Mouse (Mus musculus) WW6 (cell line): Measurements from ENCODE around the gene AB124611.
A peak's percentile ranks its signal among the peaks of the same experiment; 100 is the strongest.
"Not testable (repeated sequence)": the region's sequence is repeated elsewhere in the genome, so short reads cannot be mapped to it uniquely, and the experiment has no call there.

ENCODE experiments used
- DNase-seq: peaks from one replicate; pipeline ENCODE4 v3.0.0-alpha.2; 2013; ENCODE audit warnings: low read depth, low spot score

The AB124611 gene

DNA sequence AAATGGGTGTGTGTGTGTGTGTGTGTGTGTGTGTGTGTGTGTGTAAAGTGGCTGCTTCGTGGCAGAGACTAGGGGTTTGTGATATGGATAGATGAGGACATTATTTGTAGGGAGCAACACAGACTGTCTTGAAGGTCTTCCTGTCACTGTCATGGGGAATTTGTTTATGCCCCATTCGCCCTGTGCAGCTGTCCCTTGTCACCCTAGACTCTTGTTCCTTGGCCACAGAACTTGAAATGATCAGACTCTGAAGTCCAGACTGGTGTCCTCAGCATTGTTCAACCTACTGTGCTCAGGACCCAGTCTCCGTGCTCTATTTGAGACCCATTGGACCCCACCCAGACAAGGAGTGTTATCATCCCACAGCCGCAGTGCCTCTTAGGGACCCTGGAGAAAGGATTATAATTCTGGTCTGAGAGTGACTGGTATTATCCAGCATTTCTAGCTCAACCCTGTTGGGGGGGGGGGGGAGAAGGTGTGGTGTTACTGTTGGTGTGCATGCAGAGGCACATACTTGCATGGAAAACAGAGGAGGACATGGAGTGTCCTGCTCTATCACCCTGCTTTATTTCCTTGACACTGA, 39.1 kb downstream of the AB124611 start:
- DNase-seq, result no peak

- no peak for DNase-seq
These were observed 40.6 kb downstream of the AB124611 start for GRCm38 (mm10) chr9:21566538-21566937.

- no peak for DNase-seq
These were observed 41.1 kb downstream of the AB124611 start for GRCm38 (mm10) chr9:21567051-21567450.

DNA sequence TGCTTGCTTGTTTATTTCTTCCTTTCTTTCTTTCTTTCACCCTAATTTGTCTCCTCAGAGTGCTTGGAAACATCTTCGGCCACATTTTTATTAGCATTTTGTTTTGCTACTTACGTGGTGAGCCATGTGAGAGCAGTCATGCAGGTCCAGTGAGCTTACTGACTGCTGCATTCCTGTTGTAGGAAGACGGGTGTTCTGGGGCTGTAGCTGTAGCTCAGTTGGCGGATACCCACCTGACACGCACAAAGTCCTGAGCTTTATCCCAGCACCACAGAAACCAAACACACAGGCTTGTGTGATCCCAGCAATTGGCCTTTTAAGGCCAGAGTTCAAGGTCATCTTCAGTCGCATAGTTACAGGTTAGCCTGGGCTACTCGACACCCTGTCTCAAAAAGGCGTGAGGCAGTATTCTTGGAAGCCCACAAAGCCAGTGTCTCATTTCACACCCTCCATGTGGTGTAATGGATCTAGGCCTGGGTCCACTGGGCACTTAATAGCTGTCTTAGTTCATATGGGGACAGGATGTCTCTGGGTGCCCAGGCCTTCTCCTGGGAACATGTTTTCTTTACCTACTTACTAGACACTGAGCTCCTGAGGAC, 42.8 kb downstream of the AB124611 start:
- no peak for DNase-seq

DNA sequence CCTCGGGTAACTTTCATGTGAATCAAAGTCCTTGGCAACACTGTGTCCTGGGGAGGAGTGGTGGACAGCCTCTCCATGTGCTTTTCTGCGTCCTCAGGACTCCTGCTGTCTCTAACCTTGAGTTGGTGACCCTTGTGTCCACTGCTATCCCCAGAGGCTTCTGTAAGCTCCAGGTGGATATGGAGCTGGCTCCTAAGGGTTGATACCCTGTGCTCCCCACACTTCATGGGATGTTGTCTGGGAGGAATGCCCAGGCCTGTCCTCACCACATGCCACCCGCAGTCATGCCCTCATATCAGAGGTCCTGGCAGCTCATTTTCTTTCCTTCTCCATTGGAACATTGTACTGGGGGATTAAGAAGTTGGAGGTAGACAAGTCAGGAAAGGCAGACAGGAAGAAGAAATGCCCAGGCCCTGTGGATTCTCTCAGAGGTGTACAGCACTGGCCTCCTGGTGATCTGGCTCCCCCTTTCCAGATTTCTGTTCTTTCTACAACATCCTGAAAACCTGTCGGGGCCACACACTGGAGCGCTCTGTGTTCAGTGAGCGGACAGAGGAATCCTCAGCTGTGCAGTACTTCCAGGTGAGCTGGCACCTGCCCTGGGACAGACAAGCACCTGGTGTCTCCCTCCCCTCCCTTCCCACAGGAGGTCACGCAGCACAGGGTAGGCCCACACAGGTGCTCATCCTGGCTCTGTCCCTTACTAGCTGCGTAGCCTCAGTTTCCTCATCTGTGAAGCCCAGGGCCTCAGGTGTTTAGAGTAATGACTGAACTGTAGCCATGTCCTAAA, 48.2 kb downstream of the AB124611 start:
- DNase-seq, result no peak

DNA sequence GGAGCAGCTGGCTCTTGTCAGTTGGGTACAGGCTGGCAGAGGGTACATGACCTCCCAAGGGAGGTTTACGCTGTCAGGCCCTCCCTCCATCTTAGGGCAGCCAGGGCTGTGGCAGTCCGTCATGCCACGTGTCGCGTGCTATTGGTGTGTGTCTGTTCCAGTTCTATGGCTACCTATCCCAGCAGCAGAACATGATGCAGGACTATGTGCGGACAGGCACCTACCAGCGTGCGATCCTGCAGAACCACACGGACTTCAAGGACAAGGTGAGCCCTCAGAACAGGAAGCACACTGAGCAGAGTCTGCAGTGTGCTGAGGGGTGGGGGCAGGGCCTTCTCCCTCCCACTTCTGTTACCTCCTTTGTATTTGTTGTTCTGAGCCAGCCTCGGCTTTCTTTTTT, 49.3 kb downstream of the AB124611 start:
- no peak for DNase-seq

DNA sequence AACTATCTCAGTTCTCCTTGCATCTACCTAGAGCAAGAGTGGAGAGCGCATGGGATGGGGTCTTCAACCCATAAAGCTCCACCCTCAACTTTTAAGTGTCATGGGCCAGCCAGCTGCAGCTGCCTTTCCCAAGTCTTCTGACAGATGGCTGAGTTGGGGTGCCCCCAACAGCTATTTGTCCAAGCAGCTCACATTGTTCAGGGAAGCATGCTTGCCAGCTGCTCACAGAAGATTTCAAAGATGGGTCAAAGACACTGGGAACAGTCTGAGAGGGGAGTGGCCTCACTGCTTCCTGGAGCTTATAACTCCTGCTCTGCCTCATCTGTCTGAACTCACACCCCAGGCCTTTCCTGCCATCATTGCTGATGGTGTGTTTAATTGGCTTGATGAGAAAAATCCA, 50.3 kb downstream of the AB124611 start:
- no peak for DNase-seq

DNA sequence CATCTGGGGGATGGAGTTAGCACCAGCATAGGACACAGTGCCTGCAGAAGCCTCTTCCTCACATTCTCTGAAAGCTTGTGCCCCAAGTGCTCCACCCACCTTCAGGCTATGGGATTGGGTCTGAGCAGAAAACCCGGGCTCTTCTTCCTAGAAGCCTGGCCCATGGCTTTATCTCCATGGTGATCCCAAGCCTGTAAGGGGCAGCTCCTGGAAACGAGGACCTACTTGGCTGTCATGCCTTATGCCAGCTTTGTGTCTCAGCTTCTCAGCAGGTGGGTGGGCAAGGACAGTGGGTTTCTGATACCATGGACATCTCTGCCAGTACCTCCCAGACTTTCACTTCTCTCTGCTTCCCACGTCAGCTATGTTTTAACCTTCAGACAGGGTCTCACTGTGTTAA, 52.2 kb downstream of the AB124611 start:
- DNase-seq, result no peak

GRCm38 (mm10) chr9:21585401-21585800, 59.4 kb downstream of the AB124611 start:
- DNase-seq, result no peak

GRCm38 (mm10) chr9:21587678-21588349, 61.8 kb downstream of the AB124611 start:
- DNase-seq, result no peak

DNA sequence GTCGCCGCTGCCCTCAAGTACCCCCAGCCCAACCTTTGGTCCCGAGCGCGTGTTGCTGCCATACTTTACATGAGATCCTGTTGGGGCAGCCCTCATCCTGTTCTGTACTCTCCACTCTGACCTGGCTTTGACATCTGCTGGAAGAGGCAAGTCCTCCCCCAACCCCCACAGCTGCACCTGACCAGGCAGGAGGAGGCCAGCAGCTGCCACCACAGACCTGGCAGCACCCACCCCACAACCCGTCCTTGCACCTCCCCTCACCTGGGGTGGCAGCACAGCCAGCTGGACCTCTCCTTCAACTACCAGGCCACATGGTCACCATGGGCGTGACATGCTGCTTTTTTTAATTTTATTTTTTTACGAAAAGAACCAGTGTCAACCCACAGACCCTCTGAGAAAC, 62.4 kb downstream of the AB124611 start:
- DNase-seq, result no peak

GRCm38 (mm10) chr9:21589538-21589937, 63.6 kb downstream of the AB124611 start:
- no peak for DNase-seq

DNA sequence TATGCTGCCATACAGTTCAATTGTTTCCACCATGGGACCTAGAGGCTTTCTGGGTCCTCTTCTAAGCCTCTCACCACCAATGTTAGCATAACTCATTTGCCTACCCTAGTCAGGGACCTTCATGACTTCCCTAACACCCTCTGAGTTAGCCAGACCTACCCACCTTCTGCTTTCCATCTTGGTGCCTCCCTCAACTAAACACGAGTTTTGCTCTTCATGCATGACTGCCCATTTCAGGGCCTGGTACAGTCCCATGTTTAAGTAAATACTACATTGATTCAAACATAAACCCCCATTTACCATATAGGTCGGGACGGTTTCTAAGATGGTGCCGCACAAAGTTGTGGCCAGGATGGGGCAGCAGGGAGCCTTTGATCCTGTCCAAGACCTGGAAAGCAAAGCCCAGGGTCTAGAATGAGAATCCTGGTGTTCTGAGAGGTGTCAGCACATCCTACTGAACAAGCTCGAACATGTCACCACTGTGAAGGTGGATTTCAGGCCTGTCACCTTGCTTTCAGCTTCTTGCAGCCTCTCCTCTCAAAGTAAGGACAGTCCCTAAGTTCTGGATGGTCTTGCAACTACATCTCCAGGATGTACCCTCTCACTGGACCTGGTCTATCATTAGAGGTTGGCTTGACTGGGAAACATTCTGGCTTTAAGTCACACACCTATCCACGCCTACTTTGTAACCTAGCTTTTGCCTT, 65.3 kb downstream of the AB124611 start:
- no peak for DNase-seq

DNA sequence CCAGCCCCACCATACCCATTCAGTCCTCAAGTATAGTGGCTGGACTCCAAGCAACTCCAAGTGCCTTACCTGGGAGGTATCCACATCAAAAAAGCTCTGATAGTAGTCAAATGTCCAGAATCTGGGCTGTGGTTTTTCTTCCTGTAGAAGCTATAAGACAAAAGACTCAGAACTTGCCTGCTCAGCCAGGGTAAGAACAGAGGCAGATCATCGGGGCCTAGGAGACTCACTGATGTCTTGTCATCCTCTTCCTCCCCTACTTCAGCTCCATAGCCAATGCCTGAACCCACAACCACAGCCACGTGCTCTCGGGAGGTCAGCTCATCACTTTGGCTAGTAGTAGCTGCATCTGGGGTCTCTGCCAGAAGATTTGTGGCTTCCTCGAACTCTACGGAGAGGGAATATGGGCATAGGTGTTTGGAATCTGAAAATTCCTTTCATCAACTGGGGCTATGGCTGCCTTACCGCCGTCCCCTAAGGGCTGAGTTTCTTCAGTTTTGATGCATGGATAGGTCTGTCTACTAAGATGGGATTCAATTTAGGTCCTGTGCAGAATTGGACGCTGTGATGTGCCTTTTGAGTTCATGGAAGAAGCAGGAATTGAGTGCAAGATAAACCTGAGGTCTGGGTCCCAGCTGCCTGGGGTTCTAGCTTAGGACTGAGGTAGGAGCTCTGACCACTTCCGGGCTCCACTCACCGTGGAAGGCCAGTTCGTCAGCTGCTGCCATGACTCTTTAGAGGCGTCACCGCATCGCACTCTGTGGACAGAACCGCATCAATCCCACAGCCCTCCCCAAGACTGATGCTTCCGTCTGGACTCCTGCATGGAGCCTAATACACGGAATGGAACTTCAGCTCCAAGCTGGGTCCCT, 66.1 kb downstream of the AB124611 start:
- DNase-seq, result no peak

GRCm38 (mm10) chr9:21592703-21593121, 66.7 kb downstream of the AB124611 start, which contains the start of the genes Timm29 and Yipf2:
TSS of gene Timm29 (plus strand) at chr9:21592722.
TSS of gene Yipf2 (minus strand) at chr9:21592828.
- DNase-seq, result peak; percentile 93

GRCm38 (mm10) chr9:21593122-21593721, 67.2 kb downstream of the AB124611 start:
- DNase-seq, result no peak

GRCm38 (mm10) chr9:21594350-21594749, 68.4 kb downstream of the AB124611 start:
- DNase-seq, result not testable (repeated sequence)

GRCm38 (mm10) chr9:21594838-21595237, 68.9 kb downstream of the AB124611 start:
- DNase-seq, result no peak
